Mouse (Mus musculus) stomach, postnatal 0 days (tissue): ENCODE results near the gene Slc13a3.

Experiments
- CTCF ChIP-seq: IDR thresholded peaks from 2 replicates; pipeline ENCODE4 v1.5.1; 2016; ENCODE audit warnings: antibody characterized with exemption, low read depth, mild to moderate bottlenecking, moderate library complexity
- EP300 ChIP-seq: optimal IDR thresholded peaks from 2 replicates; pipeline ENCODE3; 2016; ENCODE audit warnings: antibody characterized with exemption

- TF ChIP-seq EP300 (no peak), CTCF (no peak)
These were observed 19.9 kb upstream of the Slc13a3 start, which contains the start of gene Trp53rka for GRCm38 (mm10) chr2:165492648-165493553.
